Mouse (Mus musculus): ENCODE measurements around the gene Sncb.

Gene Sncb

DNA sequence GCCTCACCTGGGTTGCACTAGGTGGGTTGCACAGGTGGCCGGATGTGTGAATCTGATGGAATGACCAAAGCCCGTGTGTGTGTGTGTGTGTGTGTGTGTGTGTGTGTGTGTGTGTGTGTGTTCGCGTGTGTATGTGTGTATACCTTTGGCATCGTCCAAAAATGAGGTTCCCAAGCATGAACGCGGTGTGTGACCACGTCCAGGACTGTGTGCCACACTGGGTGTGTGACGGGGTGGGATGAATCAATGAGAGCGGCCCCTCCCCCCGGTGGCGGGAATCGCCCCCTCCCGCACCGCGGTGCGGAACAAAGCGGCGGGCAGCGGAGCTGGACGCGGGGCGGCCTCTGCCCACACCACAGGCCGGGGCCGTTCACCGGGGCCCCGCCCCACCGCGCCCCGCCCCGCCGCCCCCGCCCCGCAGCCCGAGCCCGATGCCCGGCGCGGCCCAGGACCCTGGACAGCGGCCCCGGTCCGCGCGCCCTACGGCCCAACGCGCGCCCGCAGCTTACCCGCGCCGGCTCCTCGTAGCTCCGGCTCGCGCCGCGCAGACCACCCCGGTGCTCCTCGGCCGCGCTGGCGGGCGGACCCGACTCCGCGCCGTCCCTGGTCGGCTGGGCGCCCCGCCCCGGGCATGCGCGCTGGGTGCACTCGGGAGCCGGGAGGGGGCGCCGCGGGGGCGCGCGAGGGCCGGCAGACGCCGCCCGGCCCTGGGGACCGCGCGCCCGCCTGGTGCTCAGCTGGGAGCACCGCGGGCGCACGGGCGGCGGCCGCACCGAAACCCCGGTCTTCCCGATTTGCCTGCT is 17.1 kb downstream of the Sncb start:
- DNase-seq (ENCODE audit: low read depth, low spot score) = no peak

DNA sequence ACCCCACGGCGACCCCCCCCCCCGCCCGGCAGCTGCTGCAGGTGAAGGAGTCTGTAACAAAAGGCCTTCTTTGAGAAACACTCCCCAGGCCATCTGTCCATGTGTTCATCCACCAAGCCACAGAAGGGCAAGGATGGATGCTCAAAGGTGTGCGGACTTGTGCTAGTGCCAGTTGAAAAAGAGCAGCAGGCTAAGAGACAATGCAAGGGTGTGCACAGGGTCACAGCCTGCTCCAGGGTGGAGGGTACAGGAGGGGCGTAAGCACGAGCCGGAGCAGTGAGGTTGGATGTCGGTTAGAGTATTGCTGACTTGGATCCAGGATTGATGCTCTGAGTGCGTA is 17.7 kb downstream of the Sncb start:
- DNase-seq (ENCODE audit: low read depth, low spot score) = no peak

DNA sequence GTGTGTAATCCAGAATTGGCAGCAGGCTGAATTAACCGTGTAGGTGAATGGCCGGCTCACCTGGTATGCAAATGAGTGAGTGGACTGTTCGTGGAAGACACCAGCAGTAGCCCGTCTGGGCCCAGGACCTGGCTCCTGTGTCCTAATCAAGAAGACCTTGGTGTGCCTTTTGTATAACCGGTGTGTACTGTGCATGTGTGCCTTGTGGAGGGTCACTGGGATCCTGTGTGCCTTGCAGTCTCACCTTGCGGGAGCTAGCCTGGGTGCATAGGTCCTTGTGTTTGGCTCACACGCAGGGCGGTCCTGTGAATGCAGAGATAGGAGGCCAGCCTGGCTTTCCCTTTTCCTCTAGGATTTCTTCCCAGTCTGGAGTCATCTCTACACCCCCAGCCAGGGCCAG is 18.2 kb downstream of the Sncb start:
- DNase-seq (ENCODE audit: low read depth, low spot score) = no peak

DNA sequence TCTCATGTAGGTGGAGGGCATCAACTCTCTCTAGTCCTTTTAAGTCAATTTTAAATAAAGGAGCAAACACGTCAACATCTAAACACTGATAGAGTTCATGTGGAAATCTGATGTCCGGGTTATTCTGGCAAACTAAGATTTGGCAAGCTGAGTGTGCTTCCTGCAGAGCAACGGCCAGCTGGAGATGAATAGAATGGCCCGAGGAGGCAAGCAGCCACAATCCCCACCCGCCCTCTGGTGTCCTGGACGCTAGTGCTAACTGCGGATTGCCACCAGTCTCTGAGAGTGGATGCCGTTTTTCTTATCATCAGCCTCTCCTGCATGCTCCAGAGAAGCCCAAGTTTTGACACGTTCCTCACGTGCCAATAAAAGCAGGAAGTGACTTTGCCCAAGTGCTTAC is 19.5 kb downstream of the Sncb start:
- no peak for DNase-seq (ENCODE audit: low read depth, low spot score)

DNA sequence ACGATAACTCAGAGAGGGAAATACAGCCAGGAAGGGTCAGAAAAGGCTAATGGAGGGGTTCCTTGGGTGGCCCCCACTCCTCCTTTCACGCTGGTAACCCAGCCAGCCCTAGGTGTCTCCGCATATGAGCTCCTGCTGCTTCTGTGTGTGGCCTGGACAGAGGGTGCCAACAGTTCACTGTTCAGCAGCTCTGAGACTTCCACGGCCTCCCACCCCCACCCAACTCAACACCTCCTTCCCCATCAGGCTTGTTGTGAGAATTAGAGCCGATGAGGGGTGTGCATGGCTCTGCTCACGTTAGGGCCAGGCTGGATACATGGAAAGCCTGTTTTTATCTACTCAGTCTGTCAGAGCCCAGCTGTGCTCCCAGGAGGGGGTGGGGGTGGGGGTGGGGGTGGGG is 20.3 kb downstream of the Sncb start:
- no peak for DNase-seq (ENCODE audit: low read depth, low spot score)

DNA sequence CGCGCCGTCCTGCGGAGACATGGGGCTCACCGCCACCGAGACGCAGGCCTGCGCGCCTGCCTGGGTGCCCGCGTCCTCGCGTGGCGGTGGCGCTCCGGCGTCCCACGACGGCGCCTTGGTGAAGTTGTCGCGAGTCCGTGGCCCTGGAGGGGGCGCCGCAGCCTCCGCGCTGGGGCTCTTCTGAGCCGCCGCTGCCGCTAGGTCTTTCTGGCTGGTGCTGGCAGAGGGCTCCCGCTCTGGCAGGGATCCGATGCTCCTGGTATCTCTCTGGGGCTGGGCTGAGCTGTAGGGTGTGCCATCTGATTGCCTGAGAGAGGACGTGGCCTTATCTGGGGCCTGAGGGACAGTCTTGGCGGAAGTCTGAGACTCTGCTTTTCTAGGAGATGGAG is 28.2 kb downstream of the Sncb start:
- DNase-seq (ENCODE audit: low read depth, low spot score) = no peak

DNA sequence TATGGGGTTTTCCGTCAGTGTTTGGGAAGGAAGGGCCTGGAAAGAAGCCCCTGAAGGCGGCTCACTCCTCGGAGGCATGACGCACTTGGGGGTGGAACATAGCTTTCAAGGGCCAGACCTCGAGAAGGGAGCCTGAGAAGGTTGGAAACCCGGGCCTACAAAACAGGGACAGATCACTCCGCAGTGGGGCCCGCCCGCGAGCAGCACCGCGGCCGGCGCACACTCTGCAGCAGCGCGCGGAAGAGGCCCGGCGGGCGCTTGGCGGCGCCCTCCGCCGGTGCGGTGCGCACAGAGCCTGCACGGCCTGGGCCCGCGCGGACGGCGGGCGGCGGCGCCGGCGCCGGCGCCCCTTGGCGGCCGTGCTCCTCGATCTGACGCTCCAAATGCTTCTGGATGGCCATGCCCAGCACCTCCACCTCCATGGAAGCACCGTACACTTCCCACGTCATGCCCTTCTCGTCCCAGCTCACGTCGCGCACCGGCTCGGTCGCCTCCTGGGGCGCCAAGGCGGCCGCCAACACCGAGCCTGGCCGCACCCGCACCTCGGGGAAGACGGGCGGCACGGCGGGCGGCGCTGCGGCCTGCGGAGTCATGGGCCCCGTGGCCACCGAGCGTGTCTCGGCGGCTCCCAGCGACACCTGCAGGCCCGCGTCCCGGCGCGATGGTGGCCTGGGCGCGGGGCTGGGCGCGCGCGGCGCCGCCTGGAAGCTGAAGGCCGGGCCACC is 28.7 kb downstream of the Sncb start:
- DNase-seq (ENCODE audit: low read depth, low spot score) = no peak

DNA sequence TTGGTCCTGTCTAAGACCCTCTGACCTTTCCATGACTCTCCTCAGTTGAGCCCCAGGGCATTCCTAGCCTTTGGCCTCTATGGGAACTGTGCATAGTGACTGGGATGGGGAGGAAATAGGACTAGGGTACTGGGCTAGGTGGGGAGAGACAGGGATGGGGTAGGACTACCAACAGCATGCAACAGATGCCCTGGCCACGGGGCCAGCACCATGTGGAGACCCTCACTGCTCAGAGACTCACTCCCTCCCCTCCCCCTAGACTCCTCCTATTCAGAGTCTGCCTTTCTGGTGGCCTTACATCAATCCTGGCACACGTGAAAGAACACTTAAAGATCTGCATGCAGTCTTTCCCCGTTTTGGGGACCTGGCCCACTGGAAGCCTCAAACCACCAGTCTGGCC is 29.5 kb downstream of the Sncb start:
- DNase-seq (ENCODE audit: low read depth, low spot score) = no peak

DNA sequence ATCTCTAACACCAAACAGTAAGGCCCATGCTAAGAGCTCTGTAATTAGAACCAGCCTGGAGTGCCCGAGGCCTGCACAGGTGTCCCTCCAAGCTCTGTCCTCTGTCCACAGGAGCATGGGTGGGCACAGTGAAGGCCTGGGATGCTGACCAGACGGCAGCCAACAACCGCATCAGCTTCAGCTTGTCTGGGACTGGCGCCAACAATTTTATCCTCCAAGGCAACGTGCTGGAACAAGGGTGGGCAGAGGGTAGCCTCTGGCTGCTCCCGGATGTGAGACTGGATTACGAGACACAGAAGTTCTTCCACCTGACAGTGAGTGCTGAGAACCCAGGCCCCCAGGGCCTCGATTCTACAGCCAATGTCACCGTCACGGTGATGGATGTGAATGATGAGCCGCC is 40.3 kb downstream of the Sncb start:
- DNase-seq (ENCODE audit: low read depth, low spot score) = no peak

DNA sequence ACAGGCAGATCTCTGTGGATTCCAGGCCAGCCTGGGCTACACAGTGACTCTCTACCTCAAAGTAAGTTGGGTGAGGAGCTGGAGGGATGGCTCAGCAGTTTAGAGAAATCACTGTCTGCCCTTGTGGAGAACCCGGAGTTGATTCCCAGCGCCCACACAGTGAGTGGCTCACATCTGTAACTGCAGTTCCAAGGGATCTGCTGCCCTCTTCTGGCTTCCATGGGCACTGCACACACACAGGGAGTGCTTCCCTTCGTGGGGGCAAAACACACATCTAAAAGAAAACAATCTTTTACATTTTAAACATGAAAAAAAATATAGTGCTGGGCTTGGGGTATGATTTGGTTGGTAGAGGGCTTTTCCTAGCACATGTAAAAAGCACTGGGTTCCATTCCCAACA is 43.3 kb downstream of the Sncb start:
- DNase-seq (ENCODE audit: low read depth, low spot score) = no peak

DNA sequence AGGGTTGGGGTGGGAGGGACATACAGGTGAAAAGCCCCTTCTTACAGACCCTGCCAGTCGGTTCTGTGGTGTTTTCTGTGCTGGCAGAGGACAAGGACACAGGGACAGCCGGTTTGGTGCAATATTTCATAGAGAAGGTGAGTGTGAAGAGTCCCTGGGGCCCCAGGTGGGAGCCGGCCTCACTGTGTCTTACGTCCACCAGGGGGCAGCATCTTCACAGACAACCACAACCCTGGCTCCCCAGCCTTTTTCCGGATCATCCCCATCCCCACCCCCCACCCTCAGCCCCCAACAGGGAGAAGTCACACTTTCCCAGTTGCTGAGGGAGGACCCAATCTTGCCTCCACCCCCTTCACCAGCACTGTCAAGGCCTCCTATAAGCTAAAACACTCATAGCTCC is 49.5 kb downstream of the Sncb start:
- no peak for DNase-seq (ENCODE audit: low read depth, low spot score)

DNA sequence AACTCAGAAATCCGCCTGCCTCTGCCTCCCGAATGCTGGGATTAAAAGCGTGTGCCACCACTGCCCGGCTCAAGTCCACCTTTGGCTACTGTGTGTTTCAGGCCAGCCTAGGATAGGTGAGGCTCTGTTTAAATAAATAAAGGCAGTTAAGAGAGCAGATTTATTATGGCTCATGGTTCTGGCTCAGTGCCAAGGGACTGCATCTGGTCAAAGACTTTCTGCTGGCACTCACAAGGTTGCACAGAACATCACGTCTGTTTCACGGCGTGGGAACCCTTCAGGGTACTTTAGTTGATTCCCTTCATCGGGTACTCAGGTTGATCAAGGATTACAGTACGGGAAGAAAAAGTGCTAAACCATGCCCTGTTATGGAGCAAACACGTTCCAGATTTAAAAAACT is 51.4 kb downstream of the Sncb start:
- DNase-seq (ENCODE audit: low read depth, low spot score) = no peak

DNA sequence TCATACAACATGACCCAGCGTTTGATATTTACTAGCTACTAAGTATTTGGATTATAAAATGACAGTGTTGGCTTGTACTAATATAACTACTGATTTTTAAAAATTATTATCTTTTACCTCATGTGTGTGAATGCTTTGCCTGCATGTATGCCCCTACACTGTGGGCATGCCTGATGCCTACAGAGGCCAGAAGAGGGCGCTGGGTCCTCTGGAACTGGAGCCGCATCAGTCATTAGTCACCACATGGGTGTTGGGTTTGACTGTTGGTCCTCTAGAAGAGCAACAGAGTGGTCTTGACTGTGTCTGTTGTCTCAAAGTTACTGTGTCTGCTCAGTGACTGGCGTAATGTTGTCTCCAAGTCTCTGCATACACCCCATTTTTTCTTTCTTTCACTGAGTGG is 52.0 kb downstream of the Sncb start:
- no peak for DNase-seq (ENCODE audit: low read depth, low spot score)

DNA sequence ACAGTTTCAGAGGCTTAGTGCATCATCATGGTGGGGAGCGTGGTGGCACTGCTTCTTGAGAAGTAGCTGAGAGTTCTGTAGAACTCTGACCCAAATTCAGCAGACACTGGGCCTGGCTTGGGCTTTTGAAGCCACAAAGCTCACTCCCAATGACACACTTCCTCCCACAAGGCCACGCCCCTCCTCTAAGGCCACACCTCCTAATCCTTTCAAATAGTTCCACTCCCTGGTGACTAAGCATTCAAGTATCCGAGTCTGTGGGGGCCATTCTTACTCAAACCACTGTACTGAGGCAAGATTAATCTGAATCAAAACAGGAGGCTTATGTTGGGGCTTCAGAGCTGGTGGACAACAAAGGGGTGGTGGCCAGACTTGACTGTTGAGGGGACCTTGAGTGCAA is 55.5 kb downstream of the Sncb start:
- DNase-seq (ENCODE audit: low read depth, low spot score) = no peak
